Mouse (Mus musculus): ENCODE measurements at regions not wholly inside any gene's neighbourhood (a gene's known extent, or its start where the extent isn't known, plus 50 kb on each side); places are given as distances from the start of the nearest gene placed in this dataset.

DNA sequence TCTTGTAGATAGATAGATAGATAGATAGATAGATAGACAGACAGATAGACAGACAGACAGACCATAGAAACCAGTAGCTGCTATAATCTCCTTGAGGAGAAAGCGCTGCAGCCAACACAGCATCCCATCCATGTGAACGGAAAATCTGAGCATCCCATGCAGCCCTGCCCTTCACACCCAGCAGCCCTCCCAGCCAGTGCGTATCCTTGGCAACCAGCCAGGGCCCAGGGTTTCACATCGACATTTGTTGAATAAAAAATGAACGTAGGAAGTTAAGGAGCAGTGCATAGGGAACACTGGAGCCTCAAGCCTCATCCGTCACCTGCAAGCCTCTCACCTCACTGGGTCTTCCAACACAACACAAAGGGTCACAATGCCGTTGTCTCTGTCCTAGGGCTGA is 101.1 kb upstream of the Csf3r start:
- Histone ChIP-seq H3K9me3 (ENCODE audit: control insufficient read depth, low read length) (no peaks in the 10 kb centered on the region), H3K9ac (ENCODE audit: low read depth, low read length, severe bottlenecking) (no peak overlapping the region), H3K27me3 (ENCODE audit: control insufficient read depth, insufficient read depth, low read length) (no peaks in the 10 kb centered on the region; the same call in 1 of the 2 replicates), H3K4me1 (ENCODE audit: control insufficient read depth, insufficient read depth, low read length) (no peaks in the 10 kb centered on the region), H3K36me3 (ENCODE audit: control insufficient read depth, insufficient read depth, low read length) (no peaks in the 10 kb centered on the region), H3K4me3 (replicated peaks; ENCODE audit: low read length) (no peak overlapping the region), H3K27ac (replicated peaks; ENCODE audit: low read depth, low read length) (no peak overlapping the region), H3K4me2 (replicated peaks; ENCODE audit: low read depth, low read length, severe bottlenecking) (no peak overlapping the region)
- no peak for TF ChIP-seq POLR2A (IDR thresholded peaks at IDR 0.05; ENCODE audit: borderline replicate concordance, extremely low read depth, insufficient read depth, insufficient read length)
- DNase-seq (ENCODE audit: low spot score) = no peak
- 46% methylated on average over 7 of the region's 7 CpGs for WGBS
- ATAC-seq (ENCODE audit: low FRiP score, low read depth) = no peak

DNA sequence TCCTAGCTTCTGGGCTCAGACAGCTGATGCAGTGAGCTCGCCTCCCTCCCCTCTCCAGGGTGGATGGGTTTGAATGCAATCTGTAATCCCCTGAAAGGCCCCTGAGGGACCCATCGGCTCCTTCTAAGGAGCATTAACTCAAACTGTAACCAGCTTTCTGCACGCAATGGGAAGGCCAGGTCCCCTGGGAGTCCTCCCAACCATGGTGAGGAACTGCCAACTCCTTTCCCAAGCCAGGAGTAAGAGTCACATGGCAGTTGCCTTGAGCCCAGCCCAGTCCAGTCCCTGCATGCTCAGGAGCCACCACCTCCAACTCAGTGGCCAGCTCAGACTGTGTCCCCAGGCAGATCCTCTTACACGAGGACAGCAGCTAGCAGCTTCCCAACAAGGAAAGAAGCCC is 96.2 kb upstream of the Csf3r start:
- Histone ChIP-seq H3K4me2 (replicated peaks; ENCODE audit: low read depth, low read length, severe bottlenecking) (no peak overlapping the region), H3K36me3 (ENCODE audit: control insufficient read depth, insufficient read depth, low read length) (no peaks in the 10 kb centered on the region), H3K27ac (replicated peaks; ENCODE audit: low read depth, low read length) (no peak overlapping the region), H3K9me3 (ENCODE audit: control insufficient read depth, low read length) (no peaks in the 10 kb centered on the region), H3K4me3 (replicated peaks; ENCODE audit: low read length) (no peak overlapping the region), H3K9ac (ENCODE audit: low read depth, low read length, severe bottlenecking) (no peak overlapping the region), H3K4me1 (ENCODE audit: control insufficient read depth, insufficient read depth, low read length) (no peaks in the 10 kb centered on the region), H3K27me3 (ENCODE audit: control insufficient read depth, insufficient read depth, low read length) (no peaks in the 10 kb centered on the region)
- 49% methylated on average over 4 of the region's 4 CpGs for WGBS
- ATAC-seq (ENCODE audit: low FRiP score, low read depth) = no peak
- TF ChIP-seq POLR2A (IDR thresholded peaks at IDR 0.05; ENCODE audit: borderline replicate concordance, extremely low read depth, insufficient read depth, insufficient read length) = no peak
- no peak for DNase-seq (ENCODE audit: low spot score)

DNA sequence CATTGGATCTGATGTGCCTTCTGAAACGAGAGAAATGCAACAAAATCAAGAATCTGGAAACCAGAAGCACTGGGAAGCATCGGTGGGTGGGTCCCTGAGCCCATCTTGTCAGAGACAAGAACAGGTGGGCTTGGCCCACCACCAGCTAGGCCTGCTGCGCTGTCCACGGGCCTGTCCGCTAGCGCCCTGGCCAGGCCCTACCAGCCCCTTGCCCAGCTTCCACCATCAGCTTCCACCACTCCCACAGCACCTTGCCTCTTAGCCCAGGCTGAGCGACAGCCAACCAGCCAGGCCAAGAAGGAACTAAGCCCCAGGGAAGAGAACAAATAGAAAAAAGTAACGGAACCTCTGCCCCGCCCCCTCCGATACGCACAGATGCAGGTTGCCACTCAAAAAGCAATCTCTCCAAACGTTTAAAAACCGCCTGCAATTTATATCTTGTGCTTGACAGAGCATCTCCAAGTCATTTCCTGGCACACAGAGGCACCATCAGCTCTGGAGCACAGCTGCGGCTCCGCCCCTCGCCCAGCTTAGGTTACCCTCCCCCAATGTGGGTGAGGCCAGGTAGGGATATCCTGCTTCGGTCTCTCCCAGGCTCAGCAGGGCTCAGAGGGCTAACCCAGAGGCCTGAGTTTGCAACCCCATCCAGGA is 95.1 kb upstream of the Csf3r start:
- WGBS = 63% methylated on average over 17 of the region's 17 CpGs
- no peaks in the 10 kb centered on the region for H3K4me1 ChIP-seq (ENCODE audit: control insufficient read depth, insufficient read depth, low read length)
- no peak overlapping the region for H3K9ac ChIP-seq (ENCODE audit: low read depth, low read length, severe bottlenecking)
- H3K9me3 ChIP-seq (ENCODE audit: control insufficient read depth, low read length) = no peaks in the 10 kb centered on the region
- no peaks in the 10 kb centered on the region for H3K27me3 ChIP-seq (ENCODE audit: control insufficient read depth, insufficient read depth, low read length)
- no peak overlapping the region for H3K27ac ChIP-seq (replicated peaks; ENCODE audit: low read depth, low read length)
- H3K36me3 ChIP-seq (ENCODE audit: control insufficient read depth, insufficient read depth, low read length) = no peaks in the 10 kb centered on the region
- H3K4me3 ChIP-seq (replicated peaks; ENCODE audit: low read length) = no peak overlapping the region
- TF ChIP-seq POLR2A (IDR thresholded peaks at IDR 0.05; ENCODE audit: borderline replicate concordance, extremely low read depth, insufficient read depth, insufficient read length) = no peak
- ATAC-seq (ENCODE audit: low FRiP score, low read depth) = no peak
- H3K4me2 ChIP-seq (replicated peaks; ENCODE audit: low read depth, low read length, severe bottlenecking) = no peak overlapping the region
- no peak for DNase-seq (ENCODE audit: low spot score)

DNA sequence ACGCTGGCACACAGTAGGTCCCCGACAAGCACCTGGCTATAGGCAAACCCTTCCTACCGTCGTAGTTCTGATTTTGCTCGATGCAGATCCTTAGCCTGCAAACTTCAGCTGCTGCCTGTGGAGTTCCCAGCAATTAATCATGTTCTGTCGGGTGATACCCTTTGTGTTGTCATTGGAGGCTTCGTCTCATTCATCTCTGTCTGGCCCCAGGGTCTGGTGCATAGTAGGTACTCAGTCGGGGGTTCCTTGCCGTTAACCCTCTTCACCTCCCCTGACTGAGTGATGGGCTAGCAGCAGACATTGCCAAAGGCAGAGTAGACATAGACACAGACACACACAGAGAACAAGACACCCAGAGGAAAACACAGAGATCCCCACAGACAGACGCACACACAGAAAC is 93.6 kb upstream of the Csf3r start:
- ATAC-seq (ENCODE audit: low FRiP score, low read depth) = no peak
- Histone ChIP-seq H3K9me3 (ENCODE audit: control insufficient read depth, low read length) (no peaks in the 10 kb centered on the region), H3K4me3 (replicated peaks; ENCODE audit: low read length) (no peak overlapping the region), H3K4me1 (ENCODE audit: control insufficient read depth, insufficient read depth, low read length) (no peaks in the 10 kb centered on the region), H3K36me3 (ENCODE audit: control insufficient read depth, insufficient read depth, low read length) (no peaks in the 10 kb centered on the region), H3K27me3 (ENCODE audit: control insufficient read depth, insufficient read depth, low read length) (no peaks in the 10 kb centered on the region), H3K4me2 (replicated peaks; ENCODE audit: low read depth, low read length, severe bottlenecking) (no peak overlapping the region), H3K27ac (replicated peaks; ENCODE audit: low read depth, low read length) (no peak overlapping the region), H3K9ac (ENCODE audit: low read depth, low read length, severe bottlenecking) (no peak overlapping the region)
- no peak for DNase-seq (ENCODE audit: low spot score)
- 46% methylated on average over 10 of the region's 10 CpGs for WGBS
- TF ChIP-seq POLR2A (IDR thresholded peaks at IDR 0.05; ENCODE audit: borderline replicate concordance, extremely low read depth, insufficient read depth, insufficient read length) = no peak

DNA sequence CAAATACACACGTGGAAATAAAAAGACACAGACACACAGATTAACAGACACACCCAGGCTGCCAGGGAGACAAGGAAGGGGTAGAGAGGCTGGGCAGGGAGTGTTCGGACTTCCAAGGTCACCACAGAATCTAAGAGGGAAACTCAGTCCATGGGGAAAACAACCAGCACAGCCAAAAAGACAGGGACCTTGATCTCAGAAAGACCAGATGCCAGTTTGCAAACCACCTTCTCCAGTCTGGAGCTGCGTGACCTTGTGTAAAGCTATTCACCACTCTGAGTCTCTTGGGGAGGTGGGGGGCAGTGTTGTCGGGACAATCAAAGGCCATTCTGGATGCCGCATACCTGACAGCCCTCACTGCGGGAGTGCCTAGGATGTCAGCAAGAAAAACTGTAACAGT is 93.0 kb upstream of the Csf3r start:
- no peaks in the 10 kb centered on the region for H3K27me3 ChIP-seq (ENCODE audit: control insufficient read depth, insufficient read depth, low read length)
- no peaks in the 10 kb centered on the region for H3K4me1 ChIP-seq (ENCODE audit: control insufficient read depth, insufficient read depth, low read length)

More for the DNA sequence above, 93.0 kb upstream of the Csf3r start:
- ATAC-seq (ENCODE audit: low FRiP score, low read depth) (no peak), DNase-seq (ENCODE audit: low spot score) (no peak)
- no peak overlapping the region for H3K4me2 ChIP-seq (replicated peaks; ENCODE audit: low read depth, low read length, severe bottlenecking)
- no peak for TF ChIP-seq POLR2A (IDR thresholded peaks at IDR 0.05; ENCODE audit: borderline replicate concordance, extremely low read depth, insufficient read depth, insufficient read length)
- no peaks in the 10 kb centered on the region for H3K36me3 ChIP-seq (ENCODE audit: control insufficient read depth, insufficient read depth, low read length)
- H3K9ac ChIP-seq (ENCODE audit: low read depth, low read length, severe bottlenecking) = no peak overlapping the region
- WGBS = 58% methylated on average over 6 of the region's 6 CpGs
- H3K4me3 ChIP-seq (replicated peaks; ENCODE audit: low read length) = no peak overlapping the region
- no peaks in the 10 kb centered on the region for H3K9me3 ChIP-seq (ENCODE audit: control insufficient read depth, low read length)
- H3K27ac ChIP-seq (replicated peaks; ENCODE audit: low read depth, low read length) = no peak overlapping the region
